Mouse (Mus musculus): ENCODE results near the gene Epas1. TPM values are rescaled to one million over a fixed set of nuclear protein-coding genes. Genes with fewer than 3 reads are reported as not detected.

Epas1 gene
- total RNA-seq (2021) = 100 to 1,000 TPM; 248 to 259 TPM
- long read RNA-seq, experiment 1, full-length matches to known transcripts = 45 of 92 reads
- long read RNA-seq, experiment 1, partial matches to known transcripts = 43 of 92 reads
- long read RNA-seq, experiment 1, other reads (novel, unspliced or antisense) = 4 of 92 reads
- long read RNA-seq, experiment 2, full-length matches to known transcripts = 20 of 44 reads
- long read RNA-seq, experiment 2, partial matches to known transcripts = 23 of 44 reads
- long read RNA-seq, experiment 2, other reads (novel, unspliced or antisense) = 1 of 44 reads

- peak; percentile 95 for DNase-seq
Observed at GRCm38 (mm10) chr17:86753130-86753821, at the start of gene Epas1. Epas1 (plus strand) TSS chr17:86753700.

- peak; percentile 29 to 57 for DNase-seq
Observed at GRCm38 (mm10) chr17:86705236-86705635, 48.3 kb upstream of the Epas1 start.

GRCm38 (mm10) chr17:86706467-86706866 is 47.0 kb upstream of the Epas1 start:
- DNase-seq = no peak

GRCm38 (mm10) chr17:86709803-86710202 is 43.7 kb upstream of the Epas1 start:
- no peak for DNase-seq

- DNase-seq = peak in 1 of 2 experiments; percentile 42
Observed at GRCm38 (mm10) chr17:86710379-86710778, 43.1 kb upstream of the Epas1 start.

GRCm38 (mm10) chr17:86711949-86712348 is 41.6 kb upstream of the Epas1 start:
- DNase-seq = peak; percentile 51

- DNase-seq = no peak
Observed at GRCm38 (mm10) chr17:86712601-86713000, 40.9 kb upstream of the Epas1 start.

- peak; percentile 65 to 75 for DNase-seq
Observed at GRCm38 (mm10) chr17:86713591-86713990, 39.9 kb upstream of the Epas1 start.

- DNase-seq = no peak
Observed at GRCm38 (mm10) chr17:86724786-86725415, 28.6 kb upstream of the Epas1 start.

GRCm38 (mm10) chr17:86726480-86726879 is 27.0 kb upstream of the Epas1 start:
- peak; percentile 56 to 71 for DNase-seq

GRCm38 (mm10) chr17:86727031-86727430 is 26.5 kb upstream of the Epas1 start:
- DNase-seq = no peak

- no peak for DNase-seq
Observed at GRCm38 (mm10) chr17:86731273-86731672, 22.2 kb upstream of the Epas1 start.

GRCm38 (mm10) chr17:86732024-86732423 is 21.5 kb upstream of the Epas1 start:
- peak; percentile 79 to 94 for DNase-seq

- DNase-seq = no peak
Observed at GRCm38 (mm10) chr17:86732522-86732921, 21.0 kb upstream of the Epas1 start.

- DNase-seq = peak in 1 of 2 experiments; percentile 68
Observed at GRCm38 (mm10) chr17:86733644-86734043, 19.9 kb upstream of the Epas1 start.

- DNase-seq = peak in 1 of 2 experiments; percentile 29
Observed at GRCm38 (mm10) chr17:86738477-86738876, 15.0 kb upstream of the Epas1 start.

GRCm38 (mm10) chr17:86743351-86743941 is 10.1 kb upstream of the Epas1 start:
- no peak for DNase-seq

- DNase-seq = peak; percentile 36 to 47
Observed at GRCm38 (mm10) chr17:86744943-86745342, 8.6 kb upstream of the Epas1 start.

GRCm38 (mm10) chr17:86751373-86751871 is 2.1 kb upstream of the Epas1 start:
- DNase-seq = no peak

- peak; percentile 82 to 84 for DNase-seq
Observed at GRCm38 (mm10) chr17:86753931-86754805, 668 bp downstream of the Epas1 start.

GRCm38 (mm10) chr17:86754806-86755571 is 1.5 kb downstream of the Epas1 start:
- DNase-seq = peak; percentile 76 to 86
